Comparison of ENCODE assay signal across 9 mouse cellular contexts in genomic region chr2:156774035-156774737, GRCm38 (mm10). TPM values are rescaled to one million over a fixed set of nuclear protein-coding genes. Genes with fewer than 3 reads are reported as not detected.
A peak's percentile ranks its signal among the peaks of the same experiment; 100 is the strongest.
DNase-seq lines count a peak whose midpoint lies in the region; ATAC-seq lines count a peak whose summit lies in the region.
"Had no signal": no experiment of that assay in that cellular context is flagged by ENCODE, and none has a peak within 500 bp of the region (broad histone marks: within the 10 kb centered on the region; RNA-seq: fewer than 3 reads in every experiment).

No protein-coding gene starts in this region.

- intact Hi-C loops in heart, postnatal 36 days (cut with DNase I), result no loop called here
- intact Hi-C loops in gastrocnemius, postnatal 36 days (cut with DNase I), result no loop called here

- no peaks in the 10 kb centered on the region for H3K36me3 ChIP-seq in heart, embryonic 11.5 days (ENCODE audit: control insufficient read depth, insufficient read depth, low read length)
- H3K36me3 ChIP-seq in hindbrain, embryonic 10.5 days, result no peaks in the 10 kb centered on the region
- H3K36me3 ChIP-seq in midbrain, embryonic 12.5 days, result no peaks in the 10 kb centered on the region

- peak overlapping the region; percentile 58 for H3K4me3 ChIP-seq in heart, embryonic 11.5 days (ENCODE audit: low read depth, low read length)
- peak overlapping the region; percentile 42 for H3K4me3 ChIP-seq in brown adipose tissue, adult 24 weeks (ENCODE audit: insufficient read depth, low read depth, low read length)
- peak overlapping the region; percentile 52 for H3K4me3 ChIP-seq in hindbrain, embryonic 10.5 days
- H3K4me3 ChIP-seq in midbrain, embryonic 12.5 days, result no peak overlapping the region

- 65% methylated on average over 13 of the region's 13 CpGs for WGBS in heart, embryonic 11.5 days (ENCODE audit: insufficient replicate concordance)
- 67% methylated on average over 13 of the region's 13 CpGs for WGBS in hindbrain, embryonic 10.5 days
- 75% methylated on average over 13 of the region's 13 CpGs for WGBS in midbrain, embryonic 12.5 days

- peak overlapping the region; percentile 94 for H3K27ac ChIP-seq in heart, embryonic 11.5 days (ENCODE audit: low read depth, low read length)
- H3K27ac ChIP-seq in brown adipose tissue, adult 24 weeks (replicated peaks; ENCODE audit: low read depth, low read length), result peak overlapping the region; percentile 77
- peak overlapping the region; percentile 88 for H3K27ac ChIP-seq in hindbrain, embryonic 10.5 days
- H3K27ac ChIP-seq in midbrain, embryonic 12.5 days (replicated peaks), result peak overlapping the region; percentile 63; the same call in 1 of the 2 replicates

- H3K4me2 ChIP-seq in heart, embryonic 11.5 days, result peak overlapping the region; percentile 75
- H3K4me2 ChIP-seq in midbrain, embryonic 12.5 days (replicated peaks), result peak overlapping the region; percentile 74

- DNase-seq in heart, postnatal 36 days, result no peak
- no peak for DNase-seq in hindbrain, embryonic 10.5 days (ENCODE audit: low spot score)
- DNase-seq in thymus, postnatal 14 days, result no peak
- DNase-seq in gastrocnemius, postnatal 36 days, result no peak

- peaks cover 25% of the 10 kb centered on the region for H3K4me1 ChIP-seq in heart, embryonic 11.5 days (ENCODE audit: control insufficient read depth, insufficient read depth, low read length)
- 0 out of 2 replicates have a peak, but pooled peaks cover 4% of the 10 kb centered on the region for H3K4me1 ChIP-seq in brown adipose tissue, adult 24 weeks (ENCODE audit: control insufficient read depth, insufficient read depth, insufficient read length, low read length)
- H3K4me1 ChIP-seq in hindbrain, embryonic 10.5 days (replicated peaks), result peaks cover 35% of the 10 kb centered on the region
- H3K4me1 ChIP-seq in midbrain, embryonic 12.5 days, result peaks cover 21% of the 10 kb centered on the region

- H3K9ac ChIP-seq in heart, embryonic 11.5 days (ENCODE audit: low read depth, low read length), result peak overlapping the region; percentile 87
- no peak overlapping the region for H3K9ac ChIP-seq in midbrain, embryonic 12.5 days (replicated peaks)

- H3K9me3 ChIP-seq in heart, embryonic 11.5 days (replicated peaks; ENCODE audit: control insufficient read depth, low read length), result no peaks in the 10 kb centered on the region
- H3K9me3 ChIP-seq in hindbrain, embryonic 10.5 days, result no peaks in the 10 kb centered on the region
- H3K9me3 ChIP-seq in midbrain, embryonic 12.5 days, result no peaks in the 10 kb centered on the region

- ATAC-seq in heart, embryonic 11.5 days (replicated peaks; ENCODE audit: insufficient number of reproducible peaks, low FRiP score, low TSS enrichment), result no peak
- ATAC-seq in midbrain, embryonic 12.5 days (ENCODE audit: low FRiP score, low read depth), result no peak
- ATAC-seq in megakaryocyte, adult 5-6 weeks (ENCODE audit: poor library complexity, severe bottlenecking), result no peak

- H3K27me3 ChIP-seq in heart, embryonic 11.5 days (ENCODE audit: control insufficient read depth, insufficient read depth, low read length), result no peaks in the 10 kb centered on the region
- peaks cover 20% of the 10 kb centered on the region for H3K27me3 ChIP-seq in hindbrain, embryonic 10.5 days (ENCODE audit: insufficient read depth, poor library complexity, severe bottlenecking)
- H3K27me3 ChIP-seq in midbrain, embryonic 12.5 days, result peaks cover 20% of the 10 kb centered on the region
- H3K27me3 ChIP-seq: CH12.LX had no signal

RNA-seq across cellular contexts. Expression of gene Myl9, which starts 1.0 kb away (rescaled TPM):
- 2,229 and 2,268 TPM in 2 replicates for polyA plus RNA-seq in heart, embryonic 11.5 days (2014; fragmentation: Nextera tagmentation; extraction: Ambion mirVana)
- 100 to 1,000 TPM in 1 of 2 experiments, 10 to 100 TPM in 1; 97.9 to 115 TPM for total RNA-seq in heart, postnatal 36 days (2021)
- polyA plus RNA-seq in brown adipose tissue, adult 24 weeks (2012; ENCODE audit: insufficient read depth, insufficient read length, missing spikeins), result 35.0 and 37.1 TPM in 2 replicates
- 86.1 and 126 TPM in 2 replicates for polyA plus RNA-seq in hindbrain, embryonic 10.5 days (2016; fragmentation: Nextera tagmentation; extraction: Ambion mirVana)
- polyA plus RNA-seq in midbrain, embryonic 12.5 days (2016; fragmentation: Nextera tagmentation; extraction: Ambion mirVana), result 107 and 144 TPM in 2 replicates
- not detected in 2 replicates for total RNA-seq in megakaryocyte, adult 5-6 weeks (2015)
- not detected in 2 replicates for total RNA-seq in megakaryocyte, adult 5-6 weeks (2017)
- total RNA-seq in gastrocnemius, postnatal 36 days (2021), result 10 to 100 TPM; 44.2 to 82.8 TPM
- total RNA-seq: CH12.LX had no signal

Comparison
In these comparisons a context has a peak if more than half of its experiments do, and no peak if none do; other contexts are left out.
1. RNA of gene Myl9, which starts 1.0 kb away (polyA plus RNA-seq): 2,229 to 2,268 TPM in heart, embryonic 11.5 days; 107 to 144 TPM in midbrain, embryonic 12.5 days, 86.1 to 126 TPM in hindbrain, embryonic 10.5 days and 35.0 to 37.1 TPM in brown adipose tissue, adult 24 weeks; every median in the first group is over 10 times any median in the second.
2. Peak in every context shown above with its lines, with median percentiles within 50 percentile points of each other: H3K27ac ChIP-seq.